Mouse (Mus musculus) frontal cortex, adult 2 months (tissue): ENCODE measurements around the gene Smim20. TPM values are rescaled to one million over a fixed set of nuclear protein-coding genes. Genes with fewer than 3 reads are reported as not detected.

Experiments used
- DNase-seq, 2 experiments: peaks; one replicate each; pipeline ENCODE4 v3.0.0; 2022; ENCODE audit warnings: low spot score in 1 of 2; ENCODE audit errors: extremely low spot score in 1 of 2
- polyA plus RNA-seq: library from polyadenylated mRNA; depleted of rRNA; stranded (reverse); fragments of >200 nt; gene quantifications from 2 replicates; pipeline ENCODE4 v1.2.3, GENCODE M21; 2012; rRNA removed

The Smim20 gene
- polyA plus RNA-seq, 1 experiment: 75.7 TPM

- no peak for DNase-seq
Measured at GRCm38 (mm10) chr5:53303941-53304340, 37.1 kb downstream of the Smim20 start.

DNA sequence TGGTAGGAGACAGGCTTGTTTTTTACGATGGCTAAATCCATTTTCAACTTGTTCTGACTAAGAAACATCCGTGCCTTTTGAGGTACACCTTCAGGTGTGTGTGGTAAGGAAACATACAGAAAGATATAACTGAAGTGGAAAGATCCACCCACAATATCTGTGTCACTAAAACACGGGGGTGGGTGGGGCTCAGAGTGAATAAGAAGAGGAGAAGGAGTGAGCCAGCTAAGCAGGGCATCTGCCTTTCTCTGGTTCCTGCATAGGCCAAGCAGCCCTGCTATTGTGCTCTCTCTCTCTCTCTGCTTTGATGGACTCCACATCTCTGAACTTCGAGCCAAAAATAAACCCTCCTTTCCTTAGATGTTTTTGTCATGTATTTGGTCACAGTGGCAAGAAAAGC, 38.1 kb downstream of the Smim20 start:
- DNase-seq: peak in 1 of 2 experiments; percentile 29

GRCm38 (mm10) chr5:53306864-53307263, 40.0 kb downstream of the Smim20 start:
- no peak for DNase-seq

DNA sequence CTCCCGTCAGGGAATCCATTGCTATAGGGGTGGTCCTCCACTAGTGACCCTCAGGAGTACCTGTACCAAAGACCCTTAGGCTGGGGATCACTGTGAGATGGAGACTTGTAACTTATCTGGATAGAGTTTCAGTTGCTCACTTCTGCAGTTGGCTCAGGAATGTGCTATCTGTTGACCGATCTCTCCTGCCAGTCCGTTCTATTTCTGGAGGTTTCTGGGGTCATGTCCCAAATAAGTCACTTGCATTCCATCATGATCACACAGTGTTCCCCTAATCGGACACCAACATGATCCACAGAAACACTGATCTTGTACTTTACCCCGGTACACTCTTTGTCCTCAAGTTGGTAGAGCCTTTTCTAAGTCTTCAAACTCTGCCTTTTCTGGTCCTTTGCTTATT, 40.6 kb downstream of the Smim20 start:
- no peak for DNase-seq

DNA sequence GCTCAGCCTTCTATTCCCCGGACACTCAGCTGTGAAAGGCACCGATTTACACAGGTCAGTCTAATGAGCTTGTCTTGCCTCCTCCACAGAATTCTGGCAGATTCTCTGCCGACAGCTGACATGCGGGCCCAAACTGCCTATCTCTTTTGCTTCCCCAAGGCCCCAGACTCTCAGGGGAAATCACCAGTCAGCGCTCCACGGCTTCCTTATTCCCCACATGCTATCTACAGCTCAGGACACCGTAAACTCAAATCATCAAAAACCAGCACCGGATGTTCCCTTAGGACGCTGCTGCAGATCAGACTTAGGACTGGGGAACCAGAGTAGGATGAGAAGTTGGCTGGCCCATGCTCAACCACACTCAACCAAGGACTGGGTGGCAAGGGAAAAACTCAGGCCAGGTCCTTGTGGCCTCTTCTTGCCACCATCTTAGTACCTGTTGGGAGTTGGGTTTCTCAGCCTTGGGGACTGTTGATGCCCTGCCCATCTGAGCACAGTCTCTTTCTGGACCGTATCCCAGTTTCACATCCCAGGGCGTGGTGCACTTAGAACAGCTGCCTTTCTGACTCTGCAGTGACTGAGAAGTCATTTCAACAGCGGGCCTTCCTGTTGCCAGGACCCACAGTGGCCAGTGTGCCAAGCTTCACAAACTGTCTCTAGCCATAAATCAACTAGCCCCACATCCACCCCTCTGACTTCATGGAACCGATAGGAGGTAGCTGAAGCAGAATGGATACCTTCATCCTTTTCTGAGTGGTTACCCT, 47.7 kb downstream of the Smim20 start:
- DNase-seq: no peak

- DNase-seq: no peak
Measured at GRCm38 (mm10) chr5:53315829-53316228, 48.9 kb downstream of the Smim20 start.

DNA sequence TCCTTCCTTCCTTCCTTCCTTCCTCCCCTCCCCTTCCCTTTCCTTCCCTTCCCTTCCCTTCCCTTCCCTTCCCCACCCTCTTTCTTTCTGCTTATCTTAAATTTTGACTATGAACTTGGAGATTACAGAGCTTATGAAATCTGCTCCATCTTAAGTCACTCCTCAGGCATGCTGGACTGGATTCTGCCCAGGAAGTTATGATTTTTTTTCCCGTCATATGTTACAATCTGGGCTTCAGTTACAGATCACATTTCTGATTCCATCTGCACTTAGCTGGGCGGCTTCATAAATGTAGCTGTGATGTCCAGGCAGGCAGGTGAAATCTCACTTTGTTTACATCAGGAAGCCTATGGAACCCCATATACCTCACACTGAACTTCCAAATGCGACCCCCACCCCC, 50.5 kb downstream of the Smim20 start:
- peak in 1 of 2 experiments; percentile 34 for DNase-seq

- peak in 1 of 2 experiments; percentile 33 for DNase-seq
Measured at GRCm38 (mm10) chr5:53317885-53318466, 51.1 kb downstream of the Smim20 start.

- no peak for DNase-seq
Measured at GRCm38 (mm10) chr5:53320331-53320730, 53.4 kb downstream of the Smim20 start.

GRCm38 (mm10) chr5:53321901-53322300, 55.0 kb downstream of the Smim20 start:
- DNase-seq: no peak

GRCm38 (mm10) chr5:53322471-53322870, 55.6 kb downstream of the Smim20 start:
- no peak for DNase-seq

DNA sequence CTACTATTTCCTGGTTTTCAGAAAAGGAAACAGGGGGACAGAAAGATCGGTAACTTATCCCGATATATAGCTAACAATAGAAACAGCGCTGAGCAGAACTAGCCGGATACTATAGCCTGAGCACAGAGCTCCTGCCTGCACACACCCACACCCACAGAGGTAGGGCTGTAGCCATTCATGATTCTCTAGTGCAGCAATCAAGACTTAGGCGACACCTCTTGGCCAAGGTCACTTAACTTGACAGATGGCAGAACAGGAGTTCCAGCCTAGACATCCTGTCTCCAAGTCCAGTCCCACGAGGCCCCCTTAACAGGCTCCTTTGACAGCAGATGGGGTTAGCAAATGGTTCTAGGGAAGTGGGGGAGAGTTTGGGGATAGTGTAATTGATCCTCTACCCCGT, 56.2 kb downstream of the Smim20 start:
- DNase-seq: no peak

DNA sequence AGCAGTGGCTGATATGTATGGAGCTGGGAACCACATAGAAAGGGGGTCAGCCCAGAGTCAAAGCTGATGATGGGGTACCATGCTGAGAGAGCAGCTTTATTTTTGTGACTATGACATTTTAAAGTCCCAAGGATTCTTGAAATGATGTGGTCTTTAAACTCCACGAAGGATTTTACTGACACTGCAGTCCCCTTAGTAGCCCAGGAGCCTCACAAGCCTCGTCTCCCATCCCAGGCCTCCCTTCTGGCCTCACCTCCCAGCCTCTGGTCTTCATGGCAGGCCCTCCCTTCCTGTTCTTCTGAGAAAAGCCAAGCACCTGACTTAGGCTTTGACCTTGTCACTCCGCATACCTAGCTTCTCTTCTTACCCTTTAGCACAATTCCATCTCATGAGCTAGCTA, 57.4 kb downstream of the Smim20 start:
- DNase-seq: no peak

DNA sequence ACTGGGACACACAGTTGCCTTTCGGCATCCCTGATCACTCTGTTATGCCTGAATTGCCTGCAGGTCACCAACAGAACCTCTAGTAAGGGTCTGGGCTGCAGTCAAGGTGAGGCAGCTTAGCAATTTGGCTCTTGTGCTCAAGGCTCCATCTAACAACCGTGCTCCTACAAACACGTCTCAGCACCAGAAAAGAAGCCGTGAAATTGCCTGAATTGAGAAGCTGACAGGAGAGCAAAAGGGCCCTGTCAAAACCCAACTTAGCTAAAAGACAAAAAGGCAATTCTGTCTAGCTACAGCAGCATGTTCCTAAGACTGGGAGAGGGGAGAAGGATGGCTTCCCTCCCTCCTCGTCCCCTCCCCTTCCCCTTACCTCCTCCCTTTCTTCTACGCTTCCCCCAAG, 57.9 kb downstream of the Smim20 start:
- no peak for DNase-seq

DNA sequence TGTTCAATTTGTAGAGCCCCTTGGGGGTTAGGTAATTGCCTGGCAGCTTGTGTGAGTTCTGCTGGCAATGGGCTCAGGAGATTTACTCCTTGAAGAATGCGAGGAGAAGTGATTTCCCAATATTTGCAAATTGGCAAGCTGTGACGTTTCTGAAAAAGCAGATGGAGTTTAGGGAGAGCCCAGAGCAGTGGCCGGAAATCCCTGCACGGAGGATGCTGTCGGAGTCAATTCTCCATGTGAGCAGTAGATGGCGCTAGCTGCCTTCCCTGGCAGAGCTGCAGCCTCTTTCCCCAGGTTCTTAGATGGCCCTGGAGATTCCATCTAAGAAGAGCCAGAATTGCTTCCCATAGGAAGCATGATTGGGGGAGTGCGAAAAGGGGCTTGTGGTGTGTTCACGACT, 59.1 kb downstream of the Smim20 start:
- peak; percentile 50 to 87 for DNase-seq

DNA sequence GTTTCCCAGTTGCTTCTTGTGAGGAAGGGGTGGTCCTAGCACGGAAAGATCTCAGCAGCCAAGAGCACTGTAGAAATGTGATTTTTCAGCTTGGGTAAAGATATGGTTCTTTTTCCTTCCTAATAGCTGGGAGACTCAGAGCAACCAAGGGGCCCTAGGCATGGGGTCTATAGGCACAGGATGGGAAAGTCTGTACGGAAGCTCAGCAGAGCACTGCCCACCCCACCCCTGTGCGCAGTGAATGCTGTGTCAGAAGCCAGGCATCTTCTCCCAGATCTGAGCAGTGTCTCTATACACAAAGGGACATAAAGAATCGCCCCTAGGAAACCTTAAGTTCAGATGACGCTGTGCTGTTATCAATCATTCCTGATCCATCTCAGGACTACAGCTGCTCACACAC, 59.6 kb downstream of the Smim20 start:
- no peak for DNase-seq

Other genes starting within 250 kb of the Smim20 start
- gene Slc34a2, start 229.0 kb upstream of the Smim20 start, polyA plus RNA-seq: 0.04 TPM in 2 replicates
- 28.3 and 28.8 TPM in 2 replicates for gene Sel1l3, start 53.2 kb upstream of the Smim20 start, polyA plus RNA-seq
- gene Rbpj, start 199.1 kb downstream of the Smim20 start, polyA plus RNA-seq: 22.2 and 23.0 TPM in 2 replicates